Mouse (Mus musculus) limb, embryonic 13.5 days (tissue): ENCODE measurements at regions not wholly inside any gene's neighbourhood (a gene's known extent, or its start where the extent isn't known, plus 50 kb on each side); places are given as distances from the start of the nearest gene placed in this dataset.
A peak's percentile ranks its signal among the peaks of the same experiment; 100 is the strongest.

Experiments
- ATAC-seq: fragments of 200-750 bp; cut with Nextera tagmentation; 2 replicates; pipeline ENCODE4 v1.8.0; 2017; ENCODE audit warnings: low read depth, moderate number of reproducible peaks, moderate TSS enrichment; ENCODE audit not compliant: low FRiP score
- H3K27ac ChIP-seq: fragments of 300-500 bp; sonication (generic); 2 replicates; pipeline ENCODE4 v1.5.1; 2015; ENCODE audit warnings: inconsistent platforms, mild to moderate bottlenecking, moderate library complexity
- H3K27me3 ChIP-seq: fragments of 300-500 bp; sonication (generic); 2 replicates; pipeline ENCODE4 v1.6.1; 2015; ENCODE audit warnings: mild to moderate bottlenecking, inconsistent platforms
- H3K36me3 ChIP-seq: fragments of 300-500 bp; sonication (generic); 2 replicates; pipeline ENCODE4 v1.6.1; 2015; ENCODE audit warnings: inconsistent platforms, mild to moderate bottlenecking, moderate library complexity
- H3K4me1 ChIP-seq: fragments of 300-500 bp; sonication (generic); 2 replicates; pipeline ENCODE4 v1.6.1; 2015; ENCODE audit warnings: inconsistent platforms
- H3K4me2 ChIP-seq: fragments of 300-500 bp; sonication (generic); replicated peaks from 2 replicates; pipeline ENCODE4 v1.6.1; 2015; ENCODE audit warnings: inconsistent platforms, mild to moderate bottlenecking, moderate library complexity
- H3K4me3 ChIP-seq: fragments of 300-500 bp; sonication (generic); 2 replicates; pipeline ENCODE4 v1.5.1; 2015; ENCODE audit warnings: moderate library complexity, mild to moderate bottlenecking, inconsistent platforms
- H3K9ac ChIP-seq: fragments of 300-500 bp; sonication (generic); 2 replicates; pipeline ENCODE4 v1.6.1; 2015; ENCODE audit warnings: mild to moderate bottlenecking, inconsistent platforms
- H3K9me3 ChIP-seq: fragments of 300-500 bp; sonication (generic); 2 replicates; pipeline ENCODE4 v1.6.1; 2016; ENCODE audit warnings: inconsistent platforms
- WGBS: fragments of 180-500 bp; shearing (Covaris S2); methylation state at CpG from one replicate; pipeline ENCODE4 v1.1.7; 2015; 5-methylcytosine and 5-hydroxymethylcytosine counted together

DNA sequence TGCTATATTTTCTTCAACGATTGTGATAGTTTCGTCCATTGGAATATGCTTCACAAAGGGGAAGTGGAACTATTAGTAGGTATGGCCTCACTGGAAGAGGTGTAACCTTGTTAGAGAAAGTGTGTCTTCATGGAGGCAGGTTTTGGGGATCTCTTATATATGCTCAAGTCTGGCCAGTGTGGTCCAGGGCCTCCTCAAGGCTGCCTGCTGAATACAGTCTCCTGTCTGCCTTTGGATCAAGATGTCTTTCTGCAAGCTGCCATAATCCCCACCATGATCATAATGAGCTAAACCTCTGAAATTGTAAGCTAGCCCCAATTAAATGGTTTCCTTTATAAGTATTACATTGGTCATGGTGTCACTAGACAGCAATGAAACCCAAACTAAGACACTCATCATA lies 384.3 kb downstream of the Btbd3 start:
- no peaks in the 10 kb centered on the region for H3K36me3 ChIP-seq
- no peaks in the 10 kb centered on the region for H3K4me1 ChIP-seq
- H3K4me2 ChIP-seq = no peak overlapping the region
- H3K4me3 ChIP-seq = no peak overlapping the region
- WGBS = 87% methylated on average over 2 of the region's 2 CpGs
- 0 out of 2 replicates have a peak, but pooled peaks cover 3% of the 10 kb centered on the region for H3K9me3 ChIP-seq
- no peak overlapping the region for H3K27ac ChIP-seq
- no peak for ATAC-seq
- no peaks in the 10 kb centered on the region for H3K27me3 ChIP-seq
- H3K9ac ChIP-seq = no peak overlapping the region

GRCm38 (mm10) chr2:138641335-138641734 lies 385.0 kb downstream of the Btbd3 start:
- H3K27me3 ChIP-seq = no peaks in the 10 kb centered on the region
- ATAC-seq = no peak
- no peak overlapping the region for H3K9ac ChIP-seq
- WGBS = 85% methylated on average over 1 of the region's 1 CpGs
- 0 out of 2 replicates have a peak, but pooled peaks cover 3% of the 10 kb centered on the region for H3K9me3 ChIP-seq
- H3K36me3 ChIP-seq = no peaks in the 10 kb centered on the region
- no peaks in the 10 kb centered on the region for H3K4me1 ChIP-seq
- no peak overlapping the region for H3K27ac ChIP-seq
- H3K4me3 ChIP-seq = no peak overlapping the region
- no peak overlapping the region for H3K4me2 ChIP-seq

- Histone ChIP-seq H3K4me2 (no peak overlapping the region), H3K4me3 (no peak overlapping the region), H3K27ac (no peak overlapping the region), H3K9me3 (0 out of 2 replicates have a peak, but pooled peaks cover 3% of the 10 kb centered on the region), H3K9ac (no peak overlapping the region), H3K36me3 (no peaks in the 10 kb centered on the region), H3K4me1 (no peaks in the 10 kb centered on the region), H3K27me3 (no peaks in the 10 kb centered on the region)
- WGBS = 59% methylated on average over 3 of the region's 3 CpGs
- ATAC-seq = no peak
Measured at GRCm38 (mm10) chr2:138648616-138649015, 392.3 kb downstream of the Btbd3 start.

DNA sequence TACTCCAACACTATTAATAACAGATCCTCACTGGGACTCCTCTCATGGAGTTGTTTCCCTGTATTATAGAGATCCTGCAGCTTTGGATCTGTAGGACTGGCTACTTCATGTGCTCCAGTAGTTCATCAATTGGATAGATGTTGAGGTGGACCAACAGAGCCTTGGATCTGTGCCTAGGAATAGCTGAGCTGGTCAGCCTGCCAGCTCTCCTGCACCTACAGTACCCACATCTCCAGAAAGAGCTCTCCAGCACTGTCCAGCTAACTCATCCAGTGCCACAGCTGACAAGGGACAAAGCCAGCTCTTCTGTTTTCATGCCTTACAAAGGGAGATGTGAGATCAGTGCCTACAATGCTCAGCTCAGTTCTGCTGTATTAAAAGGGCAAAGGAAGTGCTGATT lies 403.0 kb downstream of the Btbd3 start:
- no peaks in the 10 kb centered on the region for H3K36me3 ChIP-seq
- no peak for ATAC-seq
- no peak overlapping the region for H3K4me2 ChIP-seq
- H3K27ac ChIP-seq = no peak overlapping the region
- no peaks in the 10 kb centered on the region for H3K27me3 ChIP-seq
- no peak overlapping the region for H3K4me3 ChIP-seq
- H3K4me1 ChIP-seq = peaks cover 9% of the 10 kb centered on the region; the same call in 1 of the 2 replicates
- H3K9me3 ChIP-seq = no peaks in the 10 kb centered on the region
- no peak overlapping the region for H3K9ac ChIP-seq

DNA sequence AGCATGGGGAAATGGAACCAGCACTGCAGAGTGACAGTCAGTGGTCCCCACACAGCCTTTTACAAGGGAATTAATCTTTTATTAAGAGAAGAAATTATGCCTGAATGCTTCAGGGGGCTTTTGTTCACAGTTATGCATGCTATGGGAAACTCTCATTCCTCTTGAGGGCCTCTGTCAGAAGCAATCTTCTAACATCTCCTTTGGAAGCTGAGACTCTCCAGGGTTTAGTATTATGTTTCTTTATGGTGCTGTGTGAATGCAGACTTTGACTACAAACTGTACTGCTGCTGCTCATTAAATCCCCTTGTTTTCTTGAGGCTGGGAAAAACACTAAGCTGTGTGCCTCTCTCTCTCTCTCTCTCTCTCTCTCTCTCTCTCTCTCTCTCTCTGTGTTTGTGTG lies 413.9 kb downstream of the Btbd3 start:
- Histone ChIP-seq H3K9ac (no peak overlapping the region), H3K4me1 (peaks cover 4% of the 10 kb centered on the region; the same call in 1 of the 2 replicates), H3K4me3 (no peak overlapping the region), H3K36me3 (no peaks in the 10 kb centered on the region), H3K4me2 (no peak overlapping the region), H3K9me3 (no peaks in the 10 kb centered on the region), H3K27me3 (no peaks in the 10 kb centered on the region), H3K27ac (no peak overlapping the region; the same call in 1 of the 2 replicates)
- ATAC-seq = no peak

- Histone ChIP-seq H3K36me3 (no peaks in the 10 kb centered on the region), H3K9me3 (no peaks in the 10 kb centered on the region), H3K9ac (no peak overlapping the region), H3K4me1 (peaks cover 9% of the 10 kb centered on the region; the same call in 1 of the 2 replicates), H3K4me3 (no peak overlapping the region), H3K4me2 (no peak overlapping the region), H3K27ac (no peak overlapping the region), H3K27me3 (no peaks in the 10 kb centered on the region)
- no peak for ATAC-seq
Measured at GRCm38 (mm10) chr2:138674801-138675200, 418.4 kb downstream of the Btbd3 start.

DNA sequence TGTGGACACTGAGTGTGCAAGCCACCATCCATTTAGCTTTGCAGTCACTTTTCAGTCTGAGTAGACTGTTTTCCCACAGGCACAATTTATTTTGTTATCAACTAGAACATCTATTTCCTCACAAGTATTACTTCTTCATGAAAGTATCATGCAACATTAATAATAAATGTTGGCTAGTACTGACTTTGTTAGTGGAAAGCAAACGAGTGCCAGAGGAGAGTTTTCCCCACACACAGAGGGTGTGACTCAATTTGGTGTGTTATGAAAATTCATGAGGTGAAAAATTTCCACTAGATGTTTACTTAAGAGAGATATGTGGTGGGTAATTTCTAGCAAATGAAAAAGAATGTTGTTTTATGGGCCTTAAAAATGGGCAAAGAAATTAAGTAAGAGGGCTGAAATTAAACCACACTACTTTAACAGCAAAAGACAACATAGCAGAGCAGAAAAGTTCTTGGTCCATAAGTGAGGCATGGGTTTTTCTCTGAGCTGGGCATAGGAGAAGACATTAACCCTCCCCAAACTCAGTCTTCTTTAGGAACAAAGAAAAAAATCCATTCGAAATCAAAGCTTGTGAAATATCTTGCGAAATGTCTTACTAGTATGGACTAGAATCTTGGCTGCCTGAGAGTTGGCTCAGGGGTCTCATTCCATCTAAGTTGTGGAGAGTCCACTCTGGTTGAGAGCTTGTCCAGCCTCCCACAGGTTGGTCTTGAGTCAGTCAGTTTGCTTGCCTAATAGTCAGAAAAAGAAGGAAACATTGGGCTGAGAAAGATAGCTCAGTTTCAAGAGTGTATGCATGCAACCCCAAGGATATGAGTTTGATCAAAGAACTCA lies 419.1 kb downstream of the Btbd3 start:
- Histone ChIP-seq H3K4me3 (no peak overlapping the region), H3K9me3 (no peaks in the 10 kb centered on the region), H3K36me3 (no peaks in the 10 kb centered on the region), H3K27ac (peak overlapping the region; percentile 48; the same call in 1 of the 2 replicates), H3K4me1 (0 out of 2 replicates have a peak, but pooled peaks cover 5% of the 10 kb centered on the region), H3K9ac (no peak overlapping the region), H3K4me2 (no peak overlapping the region), H3K27me3 (no peaks in the 10 kb centered on the region)
- ATAC-seq = peak; percentile 51; the same call in 1 of the 2 replicates
- WGBS = 58% methylated on average over 3 of the region's 3 CpGs

DNA sequence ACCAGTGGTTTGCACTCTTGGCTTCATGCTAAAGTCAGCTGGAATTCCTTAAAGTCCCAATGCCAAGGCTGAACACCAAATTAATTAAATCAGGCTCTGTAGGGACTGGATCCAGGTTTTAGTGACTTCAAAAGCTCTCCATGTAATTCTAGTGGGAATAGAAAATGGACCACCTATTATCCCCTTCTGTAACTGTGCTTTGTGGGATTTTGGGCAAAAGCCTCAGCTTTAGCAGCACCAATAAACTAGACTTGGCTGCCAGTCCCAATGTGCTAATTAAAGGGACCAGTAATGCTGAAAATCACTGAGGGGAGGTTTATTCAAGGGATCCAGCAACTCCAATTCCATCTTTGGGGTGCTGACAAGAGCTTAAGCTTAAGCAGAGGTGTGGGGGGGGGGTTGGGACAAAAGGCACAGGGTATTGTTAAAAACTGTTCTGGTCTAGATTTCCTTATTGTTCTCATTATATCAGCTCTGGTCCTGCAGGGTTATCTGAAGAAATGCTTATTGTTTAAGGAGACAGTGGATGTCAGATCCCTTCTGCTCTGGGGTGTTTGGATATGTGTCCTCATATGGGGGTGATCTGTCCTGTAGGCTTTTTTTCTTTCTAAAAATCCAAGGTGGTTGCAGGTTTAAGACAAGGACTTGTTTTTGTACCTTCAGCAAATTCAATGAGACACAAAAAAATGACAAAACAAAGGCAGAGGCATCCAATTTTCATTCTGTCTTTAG lies 431.9 kb downstream of the Btbd3 start:
- Histone ChIP-seq H3K27ac (no peak overlapping the region), H3K4me1 (0 out of 2 replicates have a peak, but pooled peaks cover 7% of the 10 kb centered on the region), H3K27me3 (no peaks in the 10 kb centered on the region), H3K9me3 (no peaks in the 10 kb centered on the region), H3K36me3 (no peaks in the 10 kb centered on the region), H3K9ac (no peak overlapping the region), H3K4me2 (no peak overlapping the region), H3K4me3 (no peak overlapping the region)
- ATAC-seq = peak; percentile 84

- 82% methylated on average over 5 of the region's 5 CpGs for WGBS
Measured at GRCm38 (mm10) chr2:138689497-138689896, 433.1 kb downstream of the Btbd3 start.

DNA sequence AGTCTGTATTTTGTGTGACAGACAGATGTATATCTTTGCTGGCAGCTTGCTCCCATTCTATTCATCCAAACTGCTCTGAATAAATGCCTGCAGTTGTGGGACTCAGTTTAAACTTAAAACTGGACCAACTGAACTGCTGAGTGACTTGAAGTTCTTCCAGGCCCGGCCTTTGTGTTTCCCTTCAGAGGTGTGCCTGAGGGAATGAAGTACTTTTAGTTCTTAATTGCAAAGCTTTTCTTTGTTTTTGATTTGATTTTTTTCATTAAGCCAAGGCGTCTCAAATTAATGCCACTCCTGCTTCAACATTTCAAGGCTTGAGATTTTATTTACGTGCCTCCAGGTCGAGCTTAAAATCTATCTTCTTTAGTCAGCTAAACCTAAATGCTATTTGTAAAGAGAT lies 446.4 kb downstream of the Btbd3 start:
- H3K9ac ChIP-seq = no peak overlapping the region
- 62% methylated on average over 4 of the region's 4 CpGs for WGBS
- H3K4me1 ChIP-seq = no peaks in the 10 kb centered on the region
- H3K9me3 ChIP-seq = no peaks in the 10 kb centered on the region
- ATAC-seq = no peak
- no peaks in the 10 kb centered on the region for H3K27me3 ChIP-seq
- no peak overlapping the region for H3K4me3 ChIP-seq
- H3K36me3 ChIP-seq = no peaks in the 10 kb centered on the region
- no peak overlapping the region for H3K27ac ChIP-seq
- no peak overlapping the region for H3K4me2 ChIP-seq

More at GRCm38 (mm10) chr2:138689497-138689896, 433.1 kb downstream of the Btbd3 start:
- no peak overlapping the region for H3K4me2 ChIP-seq
- no peaks in the 10 kb centered on the region for H3K36me3 ChIP-seq
- no peak overlapping the region for H3K4me3 ChIP-seq
- no peaks in the 10 kb centered on the region for H3K9me3 ChIP-seq
- no peaks in the 10 kb centered on the region for H3K27me3 ChIP-seq
- 0 out of 2 replicates have a peak, but pooled peaks cover 7% of the 10 kb centered on the region for H3K4me1 ChIP-seq
- no peak overlapping the region for H3K27ac ChIP-seq
- no peak overlapping the region for H3K9ac ChIP-seq
- no peak for ATAC-seq

GRCm38 (mm10) chr2:138703943-138704541 lies 447.7 kb downstream of the Btbd3 start:
- Histone ChIP-seq H3K9ac (no peak overlapping the region), H3K9me3 (no peaks in the 10 kb centered on the region), H3K4me2 (no peak overlapping the region), H3K27me3 (no peaks in the 10 kb centered on the region), H3K4me1 (no peaks in the 10 kb centered on the region), H3K27ac (no peak overlapping the region), H3K36me3 (no peaks in the 10 kb centered on the region), H3K4me3 (no peak overlapping the region)
- 83% methylated on average over 4 of the region's 4 CpGs for WGBS
- ATAC-seq = no peak

- no peaks in the 10 kb centered on the region for H3K9me3 ChIP-seq
- H3K4me2 ChIP-seq = no peak overlapping the region
- no peaks in the 10 kb centered on the region for H3K36me3 ChIP-seq
- no peaks in the 10 kb centered on the region for H3K27me3 ChIP-seq
- no peaks in the 10 kb centered on the region for H3K4me1 ChIP-seq
- no peak overlapping the region for H3K4me3 ChIP-seq
- 3% methylated on average over 2 of the region's 2 CpGs for WGBS
- H3K27ac ChIP-seq = peak overlapping the region; percentile 6; the same call in 1 of the 2 replicates
- no peak overlapping the region for H3K9ac ChIP-seq
- ATAC-seq = no peak
Measured at GRCm38 (mm10) chr2:138708763-138709162, 452.4 kb downstream of the Btbd3 start.
